Mouse (Mus musculus) CH12.LX (cell line): ENCODE data around the gene Wbp2. TPM values are rescaled to one million over a fixed set of nuclear protein-coding genes. Genes with fewer than 3 reads are reported as not detected.
A peak's percentile ranks its signal among the peaks of the same experiment; 100 is the strongest.

Experiments used
- DNase-seq: peaks from one replicate; pipeline ENCODE4 v3.0.0-alpha.2; 2013; ENCODE audit errors: extremely low read depth
- H3K27ac ChIP-seq: 2 replicates; pipeline ENCODE4 v1.5.1; 2012; ENCODE audit warnings: low read depth, mild to moderate bottlenecking, control low read depth, moderate library complexity; ENCODE audit not compliant: insufficient read depth
- H3K27me3 ChIP-seq: replicated peaks from 2 replicates; pipeline ENCODE3; 2012; ENCODE audit warnings: inconsistent platforms
- H3K36me3 ChIP-seq, 2 experiments: replicated peaks in 1 of 2; 2 replicates each; pipeline versions ENCODE3 to v1.6.1; 2012; ENCODE audit warnings: inconsistent platforms in 1 of 2, low read length in 1 of 2, mild to moderate bottlenecking in 1 of 2, mixed read lengths in 1 of 2, moderate library complexity in 1 of 2; ENCODE audit not compliant: control insufficient read depth in 1 of 2, insufficient read depth in 1 of 2
- H3K4me1 ChIP-seq, 2 experiments: 2 replicates each; pipeline ENCODE4 v1.6.1; 2012; ENCODE audit warnings: inconsistent platforms in 1 of 2, moderate library complexity in 1 of 2; ENCODE audit not compliant: insufficient read depth in 2 of 2, control insufficient read depth in 1 of 2
- H3K4me2 ChIP-seq: 2 replicates; pipeline ENCODE4 v1.6.1; 2012; ENCODE audit warnings: low read depth, mild to moderate bottlenecking, control low read depth; ENCODE audit not compliant: poor library complexity, insufficient read depth, severe bottlenecking
- H3K4me3 ChIP-seq, 3 experiments: fragments of 150-350 bp in 1 of 3; sonication (generic) in 1 of 3; replicated peaks in 1 of 3; 2 replicates each; pipeline versions ENCODE3 to v1.5.1; 2011 to 2012; ENCODE audit warnings: low read depth in 2 of 3, low read length in 2 of 3, mild to moderate bottlenecking in 2 of 3, moderate library complexity in 2 of 3, control low read depth in 1 of 3, improper control_type of control experiment in 1 of 3, inconsistent platforms in 1 of 3, mixed read lengths in 1 of 3; ENCODE audit not compliant: poor library complexity in 1 of 3
- H3K79me2 ChIP-seq: replicated peaks from 2 replicates; pipeline ENCODE4 v1.6.1; 2012; ENCODE audit warnings: mild to moderate bottlenecking, moderate library complexity; ENCODE audit not compliant: control insufficient read depth, poor library complexity, insufficient read depth, severe bottlenecking; ENCODE audit errors: extremely low read depth
- H3K9ac ChIP-seq: 2 replicates; pipeline ENCODE4 v1.6.1; 2012; ENCODE audit warnings: low read depth, mild to moderate bottlenecking, control low read depth, moderate library complexity; ENCODE audit not compliant: insufficient read depth
- H3K9me3 ChIP-seq: replicated peaks from 2 replicates; pipeline ENCODE3; 2012; ENCODE audit warnings: low read length, inconsistent platforms, mixed read lengths
- BHLHE40 ChIP-seq: IDR thresholded peaks from 2 replicates; pipeline ENCODE4 v1.6.1; 2011; ENCODE audit warnings: mild to moderate bottlenecking, low read depth, low read length, improper control_type of control experiment
- CTCF ChIP-seq, 2 experiments: IDR thresholded peaks in 1 of 2; conservative IDR thresholded peaks in 1 of 2; 2 replicates each; pipeline ENCODE4 v1.5.1; 2011 to 2012; ENCODE audit warnings: low read depth in 2 of 2, low read length in 2 of 2, improper control_type of control experiment in 1 of 2, inconsistent platforms in 1 of 2, mild to moderate bottlenecking in 1 of 2, moderate library complexity in 1 of 2
- E2F4 ChIP-seq: IDR thresholded peaks from 2 replicates; pipeline ENCODE4 v1.6.1; 2011; ENCODE audit warnings: low read depth, low read length, improper control_type of control experiment; ENCODE audit not compliant: insufficient replicate concordance
- ELF1 ChIP-seq: IDR thresholded peaks from 2 replicates; pipeline ENCODE4 v1.6.1; 2014; ENCODE audit warnings: low read depth, mild to moderate bottlenecking, inconsistent platforms, low read length, improper control_type of control experiment
- EP300 ChIP-seq: IDR thresholded peaks from 2 replicates; pipeline ENCODE4 v1.6.1; 2011; ENCODE audit warnings: low read length, improper control_type of control experiment
- ETS1 ChIP-seq: conservative IDR thresholded peaks from 2 replicates; pipeline ENCODE4 v1.6.1; 2012; ENCODE audit warnings: low read depth, mild to moderate bottlenecking, inconsistent platforms, low read length, improper control_type of control experiment, moderate library complexity
- HCFC1 ChIP-seq: IDR thresholded peaks from 2 replicates; pipeline ENCODE4 v1.6.1; 2012; ENCODE audit warnings: low read depth, mild to moderate bottlenecking, inconsistent platforms, low read length, improper control_type of control experiment
- JUND ChIP-seq: conservative IDR thresholded peaks from 2 replicates; pipeline ENCODE4 v1.6.1; 2011; ENCODE audit warnings: low read depth, low read length, improper control_type of control experiment
- RAD21 ChIP-seq: IDR thresholded peaks from 2 replicates; pipeline ENCODE4 v1.6.1; 2011; ENCODE audit warnings: low read depth, mild to moderate bottlenecking, low read length, improper control_type of control experiment, moderate library complexity
- RCOR1 ChIP-seq: conservative IDR thresholded peaks from 2 replicates; pipeline ENCODE4 v1.6.1; 2012; ENCODE audit warnings: low read depth, mild to moderate bottlenecking, inconsistent platforms, low read length, improper control_type of control experiment
- SMC3 ChIP-seq: IDR thresholded peaks from 2 replicates; pipeline ENCODE4 v1.6.1; 2011; ENCODE audit warnings: low read depth, low read length, improper control_type of control experiment
- ZNF384 ChIP-seq: IDR thresholded peaks from 2 replicates; pipeline ENCODE4 v1.6.1; 2012; ENCODE audit warnings: low read depth, low read length, improper control_type of control experiment, inconsistent platforms
- dilution Hi-C: fragments of 300-500 bp; cut with MboI; formaldehyde crosslinking; loops from 2 replicates; pipeline ENCODE4 v1.14.3; 2020; ENCODE audit warnings: low sequenced_read_pairs; ENCODE audit not compliant: extremely low pct_unique_long_range_greater_than_20kb, extremely low pct_ligation_motif_present
- in situ Hi-C: fragments of 300-500 bp; cut with MboI; formaldehyde crosslinking; loops from 3 replicates; pipeline ENCODE4 v1.14.3; 2019; ENCODE audit warnings: low sequenced_read_pairs, low pct_ligation_motif_present, low pct_unique_long_range_greater_than_20kb, mixed read lengths
- polyA plus RNA-seq: library from polyadenylated mRNA; unstranded; fragments of >175 nt; gene quantifications from 2 replicates; pipeline ENCODE4 v1.2.1, GENCODE M21; 2012; ENCODE audit warnings: low read depth; ENCODE audit not compliant: insufficient read length
- total RNA-seq, 2 experiments: library from RNA; depleted of rRNA; stranded (reverse); fragments of 300-350 nt in 1 of 2; fragments of >200 nt in 1 of 2; gene quantifications; 2 replicates each; pipeline ENCODE4 v1.2.3; 2012 to 2014

The Wbp2 gene
- total and polyA plus RNA-seq, 3 experiments: 15.2 to 97.1 (median 30.7) TPM

DNA sequence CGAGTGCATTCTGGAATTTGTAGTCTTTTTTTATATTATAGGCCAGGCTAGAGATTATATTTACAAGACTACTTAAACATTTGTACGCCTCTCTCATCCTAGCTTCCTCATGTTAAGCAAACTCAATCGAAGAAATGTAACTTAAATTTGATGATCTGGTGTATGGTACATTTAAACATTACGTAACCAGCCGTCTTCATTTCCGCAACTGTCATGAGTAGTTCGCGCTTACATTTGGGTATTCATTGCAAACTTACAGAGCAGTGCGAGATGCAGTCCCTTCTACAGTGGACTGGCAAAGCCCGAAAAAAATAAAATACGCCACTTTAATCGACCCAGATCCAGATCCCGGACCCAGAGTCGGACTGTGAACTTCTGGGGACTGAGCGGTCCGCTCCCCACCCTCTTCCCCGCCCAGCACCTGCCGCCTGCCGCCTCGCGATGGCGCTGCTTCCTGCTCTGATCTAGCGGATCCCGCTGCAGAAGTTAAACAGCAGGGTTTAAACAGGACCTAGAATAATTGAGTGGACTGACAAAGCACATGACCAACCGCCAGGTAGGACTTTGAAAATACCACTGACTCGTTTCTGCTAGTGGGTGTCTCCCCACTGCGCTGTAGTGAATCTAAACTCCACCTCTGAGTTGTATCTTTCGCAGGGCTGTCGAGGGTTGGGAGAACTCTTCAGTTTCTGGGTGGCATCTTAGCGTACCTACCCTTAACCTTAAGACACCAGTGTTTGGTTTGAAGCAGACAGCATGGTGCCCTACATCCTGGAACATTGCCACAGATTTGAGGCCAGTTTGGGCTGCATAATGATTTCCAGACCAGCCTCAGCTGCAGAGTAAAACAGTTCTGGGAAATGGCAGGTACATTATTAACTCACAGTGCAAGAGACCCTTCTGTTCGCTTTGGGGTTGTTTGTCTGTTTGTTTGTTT is 667 bp upstream of the Wbp2 start (continued):
- TF ChIP-seq ZNF384: 0 out of 2 replicates have a peak, but pooled peaks have one; percentile 22

DNA sequence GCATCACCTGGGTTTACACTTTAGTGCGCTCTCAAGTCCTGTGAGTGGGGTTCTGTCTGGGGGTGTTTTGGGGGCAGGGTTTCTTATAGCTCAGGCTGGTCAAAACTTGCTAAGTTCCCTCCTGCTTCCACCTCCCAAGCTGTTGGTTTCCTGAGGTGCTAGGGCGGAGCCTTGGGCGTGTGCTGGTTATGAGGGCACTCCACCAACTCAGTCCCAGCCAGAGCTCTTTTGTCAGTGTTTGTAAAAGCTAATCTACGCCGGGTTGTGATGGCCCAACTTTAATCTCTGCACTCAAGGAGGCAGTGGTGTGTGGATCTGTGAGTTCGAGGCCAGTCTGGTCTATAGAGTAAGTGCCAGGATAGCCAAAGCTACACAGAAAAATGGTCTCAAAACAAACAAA is 2.6 kb downstream of the Wbp2 start:
- H3K9me3 ChIP-seq: no peaks in the 10 kb centered on the region
- no peak overlapping the region for H3K27ac ChIP-seq
- dilution Hi-C loops: no loop called here
- H3K4me3 ChIP-seq: no peak overlapping the region
- H3K9ac ChIP-seq: no peak overlapping the region
- H3K4me2 ChIP-seq: no peak overlapping the region
- H3K4me1 ChIP-seq: peaks cover 3 to 36% of the 10 kb centered on the region in 2 experiments
- no peak for DNase-seq
- H3K27me3 ChIP-seq: no peaks in the 10 kb centered on the region
- in situ Hi-C loops: no loop called here
- H3K79me2 ChIP-seq: peaks cover 16% of the 10 kb centered on the region
- peaks cover 45 to 63% of the 10 kb centered on the region in 2 experiments for H3K36me3 ChIP-seq
- TF ChIP-seq JUND (no peak), RCOR1 (no peak), HCFC1 (no peak), EP300 (no peak)

DNA sequence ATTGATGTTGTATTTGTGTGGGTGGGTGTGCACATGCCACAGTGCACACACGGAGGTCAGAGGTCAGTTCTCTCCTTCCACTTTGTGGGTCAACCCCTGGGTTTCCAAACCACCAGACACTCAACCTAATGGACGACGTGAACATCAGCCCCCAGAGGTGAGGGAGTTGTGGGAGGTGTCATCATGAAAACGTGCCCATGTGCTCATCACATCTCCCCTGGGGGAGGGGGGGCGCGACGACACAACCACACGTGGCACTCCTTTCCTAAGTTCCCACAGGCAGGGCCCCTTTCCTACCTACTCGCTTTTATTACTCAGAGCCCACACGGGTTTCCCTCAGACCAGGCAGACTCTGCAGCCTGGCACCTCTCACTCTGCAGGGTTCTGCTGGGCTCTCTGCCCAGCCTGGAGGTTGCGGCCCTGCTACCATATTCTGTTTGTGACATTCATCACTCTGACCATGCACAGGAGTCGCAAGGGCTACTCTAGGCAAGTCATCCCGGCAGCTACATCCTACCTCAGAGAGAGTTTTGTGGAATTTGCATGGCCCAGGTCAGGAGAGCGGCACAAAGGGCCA is 3.6 kb downstream of the Wbp2 start:
- in situ Hi-C loops (no loop called here), dilution Hi-C loops (no loop called here)
- Histone ChIP-seq H3K36me3 (peaks cover 49 to 70% of the 10 kb centered on the region in 2 experiments), H3K27me3 (no peaks in the 10 kb centered on the region), H3K4me2 (no peak overlapping the region), H3K9me3 (no peaks in the 10 kb centered on the region), H3K79me2 (peaks cover 16% of the 10 kb centered on the region), H3K4me1 (peaks cover 4 to 39% of the 10 kb centered on the region in 2 experiments), H3K9ac (no peak overlapping the region), H3K4me3 (no peak overlapping the region), H3K27ac (no peak overlapping the region)
- no peak for TF ChIP-seq E2F4
- TF ChIP-seq BHLHE40: 0 out of 2 replicates have a peak, but pooled peaks have one; percentile 13
- DNase-seq: no peak

GRCm38 (mm10) chr11:116081081-116081480 is 5.7 kb downstream of the Wbp2 start:
- Histone ChIP-seq H3K9me3 (no peaks in the 10 kb centered on the region), H3K4me3 (no peak overlapping the region), H3K4me2 (no peak overlapping the region), H3K9ac (no peak overlapping the region), H3K27me3 (no peaks in the 10 kb centered on the region), H3K27ac (no peak overlapping the region), H3K4me1 (peaks cover 6 to 43% of the 10 kb centered on the region in 2 experiments), H3K79me2 (peaks cover 14% of the 10 kb centered on the region), H3K36me3 (peaks cover 49 to 72% of the 10 kb centered on the region in 2 experiments)
- in situ Hi-C loops: no loop called here
- peak; percentile 74 for DNase-seq
- no peak for TF ChIP-seq ELF1
- TF ChIP-seq SMC3: peak; percentile 32
- TF ChIP-seq RAD21: peak; percentile 34
- no peak for TF ChIP-seq ETS1
- TF ChIP-seq CTCF (conservative IDR thresholded peaks at IDR 0.05 in 1 of 2, IDR thresholded peaks at IDR 0.05 in 1 of 2; ENCODE audit: low read depth in 2 of 2, low read length in 2 of 2): peak; percentile 36 to 76
- dilution Hi-C loops: no loop called here
